Mouse (Mus musculus) megakaryocyte-erythroid progenitor cell, adult 5 weeks (primary cell): ENCODE results near the gene Gm28168. TPM values are rescaled to one million over a fixed set of nuclear protein-coding genes. Genes with fewer than 3 reads are reported as not detected.

Experiments
- polyA plus RNA-seq: library from polyadenylated mRNA; stranded (reverse); fragments of >175 nt; gene quantifications from 2 replicates; pipeline ENCODE4 v1.2.3, GENCODE M21; 2012

Gene Gm28168
- polyA plus RNA-seq, result not detected in 2 replicates

GRCm38 (mm10) chr1:117927715-117928114 lies at the start of gene Gm28168:
Gene Gm28168, plus strand, starts transcription at chr1:117928015.

GRCm38 (mm10) chr1:117965639-117966038 lies 37.8 kb downstream of the Gm28168 start, which contains the start of gene Gm7145:
Gene Gm7145, plus strand, starts transcription at chr1:117965939.

Other genes starting within 250 kb of the Gm28168 start
- gene Gm28363, start 230.9 kb upstream of the Gm28168 start, polyA plus RNA-seq, result not detected in 2 replicates
- gene B020011L13Rik, start 146.9 kb upstream of the Gm28168 start, polyA plus RNA-seq, result not detected in 2 replicates
- not detected in 2 replicates for gene Gm28360, start 97.9 kb upstream of the Gm28168 start, polyA plus RNA-seq
- not detected in 2 replicates for gene Gm7145, start 37.9 kb downstream of the Gm28168 start, polyA plus RNA-seq
- not detected in 2 replicates for gene Gm29106, start 248.5 kb downstream of the Gm28168 start, polyA plus RNA-seq